ENCODE assay signal across 12 mouse cellular contexts in the genomic region with DNA sequence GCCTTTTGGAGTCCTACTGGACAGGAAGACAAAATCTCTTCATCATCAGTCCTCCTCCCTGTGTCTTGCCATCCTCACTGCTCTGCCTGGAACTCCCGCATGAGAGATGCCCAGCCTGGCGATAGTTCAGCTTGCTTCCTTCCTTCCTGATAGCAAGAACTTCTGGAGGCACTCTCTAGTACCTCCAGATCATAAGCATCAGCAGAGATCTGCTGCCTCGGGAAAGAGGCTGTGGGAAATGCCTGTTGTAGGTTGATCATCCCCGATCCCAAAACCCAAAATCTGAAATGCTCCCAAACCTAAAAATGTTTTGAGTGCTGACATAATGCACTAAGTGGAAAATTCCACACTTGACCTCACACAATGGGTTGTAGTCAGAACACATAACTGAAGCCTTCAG.
"Had no signal": no experiment of that assay in that cellular context is flagged by ENCODE, and none has a peak within 500 bp of the region (broad histone marks: within the 10 kb centered on the region; RNA-seq: fewer than 3 reads in every experiment).

No protein-coding gene starts in this region.

- ATAC-seq: midbrain, embryonic 16.5 days had no signal

- H3K4me2 ChIP-seq: limb, embryonic 13.5 days; midbrain, embryonic 12.5 days; stomach, embryonic 15.5 days had no signal

- H3K27me3 ChIP-seq: limb, embryonic 13.5 days; midbrain, embryonic 12.5 days; stomach, embryonic 15.5 days had no signal

- H3K9ac ChIP-seq: limb, embryonic 13.5 days; liver, embryonic 14.5 days; midbrain, embryonic 12.5 days; stomach, embryonic 15.5 days had no signal

- H3K9me3 ChIP-seq: limb, embryonic 13.5 days; midbrain, embryonic 12.5 days; stomach, embryonic 15.5 days had no signal

- H3K27ac ChIP-seq: kidney, postnatal 0 days; limb, embryonic 13.5 days; liver, embryonic 14.5 days; midbrain, embryonic 12.5 days; stomach, embryonic 15.5 days had no signal

- DNase-seq: kidney, postnatal 36 days; left cerebral cortex, postnatal 4 days; lung, adult 18-20 months; right cerebral cortex, postnatal 14 days; thymus, adult 2 months; thymus, postnatal 25 days had no signal

- H3K4me1 ChIP-seq: midbrain, embryonic 12.5 days had no signal

- H3K36me3 ChIP-seq: limb, embryonic 13.5 days; midbrain, embryonic 12.5 days; stomach, embryonic 15.5 days had no signal

- H3K4me3 ChIP-seq: limb, embryonic 13.5 days; midbrain, embryonic 12.5 days; stomach, embryonic 15.5 days had no signal
